Mouse (Mus musculus) heart, embryonic 16.5 days (tissue): ENCODE measurements around the gene Hnrnpa1. TPM values are rescaled to one million over a fixed set of nuclear protein-coding genes. Genes with fewer than 3 reads are reported as not detected.
"Not testable (repeated sequence)": the region's sequence is repeated elsewhere in the genome, so short reads cannot be mapped to it uniquely, and the experiment has no call there.

Experiments used
- ATAC-seq: fragments of 200-750 bp; cut with Nextera tagmentation; replicated peaks from 2 replicates; pipeline ENCODE4 v1.8.0; 2017; ENCODE audit warnings: moderate number of reproducible peaks; ENCODE audit not compliant: insufficient read depth, low FRiP score; ENCODE audit errors: extremely low read depth
- H3K27ac ChIP-seq: fragments of 300-500 bp; sonication (generic); 2 replicates; pipeline ENCODE4 v1.5.1; 2014; ENCODE audit warnings: mild to moderate bottlenecking, low read length, control low read depth, moderate library complexity
- H3K27me3 ChIP-seq: fragments of 300-500 bp; sonication (generic); 2 replicates; pipeline ENCODE4 v1.6.1; 2014; ENCODE audit warnings: low read length, mixed read lengths; ENCODE audit not compliant: control insufficient read depth, insufficient read depth
- H3K36me3 ChIP-seq: fragments of 300-500 bp; sonication (generic); 2 replicates; pipeline ENCODE4 v1.6.1; 2014; ENCODE audit not compliant: control insufficient read depth, insufficient read depth
- H3K4me1 ChIP-seq: fragments of 300-500 bp; sonication (generic); 2 replicates; pipeline ENCODE4 v1.6.1; 2014; ENCODE audit warnings: low read length, mixed read lengths; ENCODE audit not compliant: control insufficient read depth, insufficient read depth
- H3K4me2 ChIP-seq: fragments of 300-500 bp; sonication (generic); 2 replicates; pipeline ENCODE4 v1.6.1; 2014; ENCODE audit warnings: low read depth, mild to moderate bottlenecking, control low read depth, low read length
- H3K4me3 ChIP-seq: fragments of 300-500 bp; sonication (generic); 2 replicates; pipeline ENCODE4 v1.5.1; 2014; ENCODE audit warnings: mild to moderate bottlenecking, control low read depth, low read length
- H3K9ac ChIP-seq: fragments of 300-500 bp; sonication (generic); 2 replicates; pipeline ENCODE4 v1.6.1; 2014; ENCODE audit warnings: low read length, control low read depth
- H3K9me3 ChIP-seq: fragments of 300-500 bp; sonication (generic); replicated peaks from 2 replicates; pipeline ENCODE4 v1.6.1; 2016; ENCODE audit warnings: low read length; ENCODE audit not compliant: control insufficient read depth
- WGBS: fragments of 180-500 bp; shearing (Covaris S2); extraction: QIAGEN DNeasy Blood & Tissue Kit; methylation state at CpG from one replicate; pipeline ENCODE4 v1.1.7; 2014; 5-methylcytosine and 5-hydroxymethylcytosine counted together
- polyA plus RNA-seq: library from polyadenylated mRNA; unstranded; fragments of >200 nt; fragmentation: Nextera tagmentation; extraction: Ambion mirVana; gene quantifications from 2 replicates; pipeline ENCODE4 v1.2.1, GENCODE M21; 2015

The Hnrnpa1 gene
- polyA plus RNA-seq, 1 experiment from 2014 or later: 344 TPM

DNA sequence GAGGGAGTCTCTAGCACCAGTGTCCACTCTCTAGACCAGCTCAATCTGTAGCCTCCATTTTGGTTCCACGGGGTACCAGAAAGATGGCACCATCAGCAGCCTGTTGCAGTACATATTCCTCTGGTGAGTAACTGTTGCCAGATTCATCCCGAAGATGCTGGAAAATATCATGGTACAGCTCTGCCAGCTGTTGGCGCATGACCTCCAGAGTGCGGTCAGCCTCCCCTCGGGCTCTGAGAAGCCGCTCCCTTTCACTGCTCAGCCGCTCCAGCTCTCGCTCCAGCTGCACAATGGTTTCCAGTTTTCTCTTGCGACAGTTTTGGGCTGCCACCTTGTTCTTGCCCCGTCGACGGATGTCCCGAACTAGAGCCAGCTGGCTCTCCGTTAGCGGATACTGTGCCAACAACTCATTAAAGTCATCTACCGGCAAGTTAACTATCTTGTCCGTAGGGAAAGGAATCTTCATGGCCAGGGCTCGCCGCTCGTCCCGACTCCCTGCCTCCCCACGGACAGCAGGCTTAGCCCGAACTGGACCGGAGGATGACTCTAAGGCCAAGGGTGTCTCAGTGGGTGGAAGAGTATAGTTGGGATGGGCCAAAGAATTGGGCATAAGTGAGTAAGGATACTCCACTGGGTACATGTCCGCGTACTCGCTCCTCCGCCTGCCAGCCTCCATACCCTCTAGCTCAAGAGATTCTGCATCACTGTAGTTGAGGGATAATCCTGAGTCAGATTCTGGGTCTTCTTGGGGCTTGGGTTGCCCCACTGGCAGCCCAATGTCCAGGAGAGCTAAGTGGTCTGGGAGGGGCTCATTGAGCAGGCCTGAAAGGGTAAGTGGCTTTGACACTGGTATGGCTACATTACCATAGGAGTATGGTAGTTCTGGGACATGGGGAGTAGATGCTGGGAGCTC lies 8.4 kb downstream of the Hnrnpa1 start:
- H3K27me3 ChIP-seq: no peaks in the 10 kb centered on the region
- H3K36me3 ChIP-seq: peaks cover 38% of the 10 kb centered on the region
- no peak for ATAC-seq
- H3K4me2 ChIP-seq: no peak overlapping the region
- no peak overlapping the region for H3K4me3 ChIP-seq
- H3K9ac ChIP-seq: no peak overlapping the region
- H3K9me3 ChIP-seq: no peaks in the 10 kb centered on the region
- WGBS: 79% methylated on average over 28 of the region's 28 CpGs
- H3K4me1 ChIP-seq: peaks cover 11% of the 10 kb centered on the region
- H3K27ac ChIP-seq: no peak overlapping the region

DNA sequence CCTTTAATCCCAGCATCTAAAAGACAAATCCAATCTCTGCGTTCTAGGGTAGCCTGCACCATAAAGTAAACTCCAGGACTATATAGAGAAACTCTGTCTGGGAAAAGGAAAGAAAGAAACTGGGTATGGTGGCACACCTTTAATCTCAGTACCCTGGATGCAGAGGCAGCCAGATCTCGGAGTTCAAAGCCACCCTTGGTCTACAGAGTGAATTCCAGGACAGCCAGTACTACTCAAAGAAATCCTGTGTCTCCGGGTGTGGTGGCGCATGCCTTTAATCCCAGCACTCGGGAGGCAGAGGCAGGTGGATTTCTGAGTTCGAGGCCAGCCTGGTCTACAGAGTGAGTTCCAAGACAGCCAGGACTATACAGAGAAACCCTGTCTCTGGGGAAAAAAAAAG lies 9.3 kb downstream of the Hnrnpa1 start:
- WGBS: 86% methylated on average over 6 of the region's 6 CpGs
- not testable (repeated sequence) for H3K27me3 ChIP-seq, H3K4me3 ChIP-seq, H3K9ac ChIP-seq, H3K4me2 ChIP-seq, ATAC-seq, H3K27ac ChIP-seq, H3K9me3 ChIP-seq, H3K4me1 ChIP-seq
- H3K36me3 ChIP-seq: peaks cover 35% of the 10 kb centered on the region

DNA sequence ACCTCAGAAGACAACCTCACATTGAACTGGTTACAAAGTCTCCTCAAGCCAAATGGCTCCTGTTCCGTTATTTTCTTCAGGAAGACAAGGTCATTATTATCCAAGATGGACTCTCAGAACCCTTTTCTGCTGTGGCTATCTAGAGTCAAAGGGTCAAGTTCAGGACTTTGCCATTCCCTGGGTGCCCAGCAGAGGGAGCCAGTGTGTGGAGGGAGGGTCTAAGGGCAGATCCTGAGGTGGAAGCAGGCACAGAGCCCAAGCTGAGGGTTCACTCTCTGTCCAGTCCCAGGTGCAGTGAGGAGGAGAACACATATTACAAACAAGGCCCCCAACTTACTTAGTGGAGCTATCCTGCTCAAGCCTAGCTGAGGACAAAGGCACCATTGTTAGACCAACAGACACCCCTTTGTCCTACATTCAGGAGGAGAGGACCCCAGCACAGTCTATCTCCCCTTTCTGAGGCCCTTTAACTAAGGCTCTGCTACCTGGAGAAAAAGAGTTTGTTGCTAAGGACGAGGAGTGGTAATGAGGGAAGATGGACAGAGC lies 10.0 kb downstream of the Hnrnpa1 start:
- no peak overlapping the region for H3K9ac ChIP-seq
- no peak overlapping the region for H3K27ac ChIP-seq
- peaks cover 32% of the 10 kb centered on the region for H3K36me3 ChIP-seq
- H3K4me1 ChIP-seq: peaks cover 7% of the 10 kb centered on the region
- no peak overlapping the region for H3K4me3 ChIP-seq
- H3K27me3 ChIP-seq: no peaks in the 10 kb centered on the region
- H3K4me2 ChIP-seq: no peak overlapping the region
- WGBS: 40% methylated on average over 2 of the region's 2 CpGs
- H3K9me3 ChIP-seq: no peaks in the 10 kb centered on the region
- no peak for ATAC-seq

DNA sequence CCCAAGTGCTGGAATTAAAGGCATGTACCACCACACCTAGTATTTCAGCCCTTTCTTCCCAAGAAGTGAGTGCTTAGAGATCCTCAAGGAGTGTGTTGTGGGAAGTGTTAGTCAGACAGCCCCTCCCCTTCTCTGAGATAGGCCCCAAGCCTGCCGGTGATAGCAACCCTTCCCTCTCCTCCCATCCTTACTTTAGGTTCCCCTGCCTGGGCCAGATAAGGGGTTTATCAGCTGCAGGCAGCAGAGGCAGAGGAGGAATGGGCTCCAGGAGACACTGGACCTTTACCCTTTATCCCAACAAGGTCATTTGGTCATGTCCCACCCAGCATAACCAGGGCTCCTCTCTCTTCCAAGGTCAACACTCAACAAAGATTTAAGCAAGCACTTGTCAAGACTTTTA lies 11.4 kb downstream of the Hnrnpa1 start:
- Histone ChIP-seq H3K4me1 (peaks cover 4% of the 10 kb centered on the region; the same call in 1 of the 2 replicates), H3K4me3 (no peak overlapping the region), H3K36me3 (peaks cover 21% of the 10 kb centered on the region), H3K27ac (no peak overlapping the region), H3K27me3 (no peaks in the 10 kb centered on the region), H3K9me3 (no peaks in the 10 kb centered on the region), H3K9ac (no peak overlapping the region), H3K4me2 (no peak overlapping the region)
- 39% methylated on average over 1 of the region's 1 CpGs for WGBS
- ATAC-seq: no peak

DNA sequence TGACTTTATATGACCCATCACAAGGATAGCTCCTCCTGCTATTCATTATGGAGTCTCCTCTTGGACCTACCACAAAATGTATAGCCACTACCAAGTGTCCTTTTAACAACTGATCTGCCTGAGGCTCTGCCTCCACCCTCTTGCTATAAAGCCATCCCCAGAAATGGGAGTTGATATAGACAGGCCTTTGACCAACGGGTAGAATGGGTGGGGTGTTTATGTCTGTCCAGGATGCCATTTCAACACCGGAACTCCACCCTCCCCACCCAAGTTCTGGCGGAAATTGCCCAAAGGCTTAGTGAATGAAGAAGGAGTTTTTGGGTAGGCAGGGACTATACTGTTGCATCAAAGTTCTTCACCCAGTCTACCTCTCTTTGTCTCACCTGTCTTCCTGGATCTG lies 12.4 kb downstream of the Hnrnpa1 start:
- Histone ChIP-seq H3K27me3 (no peaks in the 10 kb centered on the region), H3K36me3 (peaks cover 10% of the 10 kb centered on the region), H3K9ac (no peak overlapping the region), H3K27ac (no peak overlapping the region), H3K4me3 (no peak overlapping the region), H3K4me2 (no peak overlapping the region), H3K4me1 (peaks cover 6% of the 10 kb centered on the region), H3K9me3 (no peaks in the 10 kb centered on the region)
- 75% methylated on average over 3 of the region's 3 CpGs for WGBS
- no peak for ATAC-seq

DNA sequence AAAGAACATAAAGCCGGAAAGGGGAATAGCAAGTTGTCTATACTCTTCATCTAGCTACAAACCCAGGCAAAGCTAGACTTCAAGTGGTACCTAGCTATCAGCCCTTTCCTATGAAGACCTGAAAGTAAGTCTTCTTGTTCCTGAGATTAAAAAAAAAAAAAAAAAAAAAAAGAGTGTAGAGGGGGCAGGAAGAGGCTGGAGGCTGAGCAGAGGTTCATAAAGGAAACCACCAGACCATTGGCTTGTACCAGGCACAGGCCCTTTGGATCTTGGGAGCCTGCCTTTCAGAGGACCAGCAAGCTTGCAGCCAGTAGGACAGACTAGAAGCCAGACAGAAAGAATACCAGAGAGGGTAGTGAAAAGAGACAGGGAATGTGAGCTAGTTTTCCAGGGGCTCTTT lies 13.1 kb downstream of the Hnrnpa1 start:
- Histone ChIP-seq H3K4me2 (no peak overlapping the region), H3K36me3 (peaks cover 3% of the 10 kb centered on the region), H3K9me3 (no peaks in the 10 kb centered on the region), H3K27ac (no peak overlapping the region), H3K9ac (no peak overlapping the region), H3K27me3 (no peaks in the 10 kb centered on the region), H3K4me3 (no peak overlapping the region), H3K4me1 (peaks cover 12% of the 10 kb centered on the region)
- ATAC-seq: no peak
- 92% methylated on average over 1 of the region's 1 CpGs for WGBS

DNA sequence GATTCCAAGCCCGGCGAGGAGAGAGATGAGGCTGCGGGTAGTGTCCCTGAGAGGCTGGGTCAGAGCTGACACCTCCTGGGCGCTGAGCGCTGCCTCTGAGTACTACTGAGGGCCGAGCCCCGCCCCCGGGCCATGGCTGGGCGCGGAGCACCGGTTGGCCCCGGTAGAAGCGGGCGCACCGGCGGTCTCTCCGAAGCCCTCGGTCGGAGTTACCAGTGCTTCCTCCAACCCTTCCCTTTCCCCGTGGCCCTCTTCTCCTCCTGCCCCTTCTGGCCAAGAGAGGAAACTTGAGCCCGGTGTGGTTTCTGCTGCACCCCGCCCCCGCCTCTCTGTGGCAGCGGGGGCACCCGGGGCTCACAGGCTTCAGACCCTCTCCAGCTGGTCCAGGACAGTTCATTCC lies 14.9 kb downstream of the Hnrnpa1 start:
- H3K36me3 ChIP-seq: no peaks in the 10 kb centered on the region
- no peaks in the 10 kb centered on the region for H3K9me3 ChIP-seq
- WGBS: under 1% methylated on average over 23 of the region's 25 CpGs
- peak overlapping the region; percentile 92 for H3K4me2 ChIP-seq
- peaks cover 21% of the 10 kb centered on the region for H3K4me1 ChIP-seq
- ATAC-seq: peak; percentile 28
- H3K27me3 ChIP-seq: no peaks in the 10 kb centered on the region
- H3K9ac ChIP-seq: peak overlapping the region; percentile 71
- peak overlapping the region; percentile 7; the same call in 1 of the 2 replicates for H3K27ac ChIP-seq
- peak overlapping the region; percentile 50 for H3K4me3 ChIP-seq

DNA sequence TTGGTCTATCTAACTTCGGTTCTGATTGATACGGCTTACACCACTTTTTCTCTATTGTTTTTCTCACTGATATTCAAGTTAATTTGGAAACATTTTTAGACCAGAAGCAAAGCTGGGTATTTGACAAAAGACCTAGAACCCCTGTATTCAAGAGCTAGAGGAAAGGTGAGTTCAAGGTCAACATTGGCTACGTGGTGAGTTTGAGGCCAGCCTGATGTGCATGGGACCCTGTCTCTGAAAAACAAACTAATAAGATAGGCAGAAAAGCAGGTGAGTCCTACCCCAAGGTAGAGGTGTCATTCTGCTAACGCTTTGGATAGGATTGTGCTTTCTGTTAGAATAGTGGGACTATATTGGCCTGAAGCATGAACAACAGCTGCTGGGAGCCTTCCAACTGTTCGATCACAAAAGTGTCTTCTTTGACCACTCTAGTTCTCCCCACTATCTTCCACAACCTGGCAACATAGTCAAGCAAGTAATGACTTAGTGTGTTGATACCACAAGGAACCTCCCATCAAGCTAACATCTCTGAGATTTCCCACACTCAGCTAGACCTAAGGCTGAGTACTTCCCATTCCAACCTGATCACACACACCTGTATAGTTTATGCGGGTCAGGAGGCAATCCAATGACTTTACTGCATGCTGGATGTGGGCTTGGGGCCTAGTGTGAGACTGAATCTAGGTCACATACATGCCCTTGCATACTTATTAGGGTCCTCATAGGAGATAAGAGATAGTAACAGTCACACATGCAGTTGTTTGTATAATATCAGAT lies 16.2 kb downstream of the Hnrnpa1 start:
- H3K36me3 ChIP-seq: no peaks in the 10 kb centered on the region
- H3K4me2 ChIP-seq: no peak overlapping the region
- no peaks in the 10 kb centered on the region for H3K27me3 ChIP-seq
- 84% methylated on average over 6 of the region's 6 CpGs for WGBS
- no peaks in the 10 kb centered on the region for H3K9me3 ChIP-seq
- no peak overlapping the region for H3K9ac ChIP-seq
- H3K4me3 ChIP-seq: no peak overlapping the region
- no peak overlapping the region for H3K27ac ChIP-seq
- H3K4me1 ChIP-seq: peaks cover 22% of the 10 kb centered on the region
- no peak for ATAC-seq
